Mouse (Mus musculus) testis, adult 2 months (tissue): Measurements from ENCODE around the gene Ranbp6. TPM values are rescaled to one million over a fixed set of nuclear protein-coding genes. Genes with fewer than 3 reads are reported as not detected.

Experiments
- H3K27ac ChIP-seq: fragments of 200-500 bp; 2 replicates; pipeline ENCODE4 v1.5.1; 2012; ENCODE audit warnings: low read depth, low read length; ENCODE audit not compliant: control insufficient read depth, insufficient read depth
- H3K27me3 ChIP-seq: fragments of 200-500 bp; 2 replicates; pipeline ENCODE4 v1.6.1; 2012; ENCODE audit warnings: mild to moderate bottlenecking, low read length, moderate library complexity; ENCODE audit not compliant: control insufficient read depth, insufficient read depth
- H3K36me3 ChIP-seq: fragments of 200-500 bp; 2 replicates; pipeline ENCODE4 v1.6.1; 2012; ENCODE audit warnings: mild to moderate bottlenecking, low read length; ENCODE audit not compliant: control insufficient read depth, insufficient read depth
- H3K4me1 ChIP-seq: fragments of 200-500 bp; 2 replicates; pipeline ENCODE4 v1.6.1; 2012; ENCODE audit warnings: low read length; ENCODE audit not compliant: control insufficient read depth, insufficient read depth
- H3K4me3 ChIP-seq: fragments of 200-500 bp; 2 replicates; pipeline ENCODE4 v1.5.1; 2012; ENCODE audit warnings: low read depth, mild to moderate bottlenecking, low read length, moderate library complexity, mixed read lengths; ENCODE audit not compliant: control insufficient read depth
- CTCF ChIP-seq: fragments of 200-500 bp; IDR thresholded peaks from 2 replicates; pipeline ENCODE4 v1.5.1; 2012; ENCODE audit warnings: low read depth, mild to moderate bottlenecking, inconsistent platforms, low read length, moderate library complexity; ENCODE audit not compliant: control insufficient read depth, insufficient read depth, insufficient replicate concordance
- POLR2A ChIP-seq: fragments of 200-500 bp; IDR thresholded peaks from 2 replicates; pipeline ENCODE4 v1.6.1; 2012; ENCODE audit warnings: low read depth, mild to moderate bottlenecking, inconsistent platforms, low read length, moderate library complexity; ENCODE audit not compliant: control insufficient read depth
- polyA plus RNA-seq: library from polyadenylated mRNA; depleted of rRNA; stranded (reverse); fragments of >200 nt; gene quantifications from 2 replicates; pipeline ENCODE4 v1.2.3, GENCODE M21; 2012; rRNA removed

Ranbp6 gene
- polyA plus RNA-seq, 1 experiment: 1.6 TPM

GRCm38 (mm10) chr19:29805917-29806785 is 6.6 kb downstream of the Ranbp6 start, which contains the start of gene 9930021J03Rik:
9930021J03Rik (minus strand) TSS chr19:29805989.
- H3K36me3 ChIP-seq: no peaks in the 10 kb centered on the region
- TF ChIP-seq CTCF (0 out of 2 replicates have a peak, but pooled peaks have one; percentile 4), POLR2A (peak; percentile 50; the same call in 1 of the 2 replicates)
- H3K4me3 ChIP-seq: peak within 1 kb of the TSS; percentile 94
- H3K27ac ChIP-seq: peak within 1 kb of the TSS; percentile 89
- no peaks in the 10 kb centered on the region for H3K27me3 ChIP-seq
- peaks cover 3% of the 10 kb centered on the region for H3K4me1 ChIP-seq

- Histone ChIP-seq H3K36me3 (no peaks in the 10 kb centered on the region), H3K4me1 (peaks cover 3% of the 10 kb centered on the region), H3K4me3 (peak overlapping the region; percentile 94), H3K27me3 (no peaks in the 10 kb centered on the region), H3K27ac (peak overlapping the region; percentile 86)
- TF ChIP-seq POLR2A: no peak; the same call in 1 of the 2 replicates
- no peak for TF ChIP-seq CTCF
These were observed 7.5 kb downstream of the Ranbp6 start for GRCm38 (mm10) chr19:29805101-29805916.

DNA sequence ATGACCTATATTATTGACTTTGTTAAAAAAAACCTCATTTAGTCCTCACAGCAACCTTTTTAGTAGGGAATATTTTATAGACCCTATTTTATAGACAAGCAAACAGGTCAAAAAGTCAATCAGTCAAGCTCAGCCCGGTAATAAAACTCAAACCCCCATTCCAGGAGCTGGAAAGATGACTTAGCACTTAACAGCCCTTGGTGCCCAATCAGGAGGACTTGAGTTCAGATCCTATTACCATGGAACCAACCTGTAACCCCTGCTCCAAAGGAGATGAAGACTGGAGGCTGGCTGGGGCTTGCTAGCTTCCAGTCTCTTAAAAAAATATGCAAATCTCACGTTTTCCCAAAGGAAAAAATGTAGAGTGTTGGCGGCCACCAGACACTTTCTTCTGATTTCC is 8.8 kb downstream of the Ranbp6 start:
- TF ChIP-seq CTCF (no peak), POLR2A (no peak)
- no peaks in the 10 kb centered on the region for H3K27me3 ChIP-seq
- peaks cover 3% of the 10 kb centered on the region for H3K4me1 ChIP-seq
- H3K36me3 ChIP-seq: no peaks in the 10 kb centered on the region
- H3K4me3 ChIP-seq: peak overlapping the region; percentile 45
- H3K27ac ChIP-seq: no peak overlapping the region

GRCm38 (mm10) chr19:29797371-29797770 is 15.4 kb downstream of the Ranbp6 start:
- H3K4me1 ChIP-seq: no peaks in the 10 kb centered on the region; the same call in 1 of the 2 replicates

GRCm38 (mm10) chr19:29787997-29788396 is 24.8 kb downstream of the Ranbp6 start:
- Histone ChIP-seq H3K36me3 (no peaks in the 10 kb centered on the region; the same call in none of the 2 replicates), H3K4me3 (no peak overlapping the region), H3K27ac (no peak overlapping the region), H3K4me1 (no peaks in the 10 kb centered on the region), H3K27me3 (no peaks in the 10 kb centered on the region)
- TF ChIP-seq POLR2A (no peak), CTCF (no peak)

More at GRCm38 (mm10) chr19:29797371-29797770, 15.4 kb downstream of the Ranbp6 start:
- H3K36me3 ChIP-seq: no peaks in the 10 kb centered on the region
- H3K27ac ChIP-seq: no peak overlapping the region
- no peaks in the 10 kb centered on the region for H3K27me3 ChIP-seq
- TF ChIP-seq CTCF (no peak), POLR2A (no peak)
- H3K4me3 ChIP-seq: no peak overlapping the region

- Histone ChIP-seq H3K36me3 (no peaks in the 10 kb centered on the region; the same call in none of the 2 replicates), H3K4me1 (no peaks in the 10 kb centered on the region)
- TF ChIP-seq CTCF (no peak), POLR2A (no peak)
These were observed 29.9 kb downstream of the Ranbp6 start for GRCm38 (mm10) chr19:29782914-29783313.

More at GRCm38 (mm10) chr19:29782914-29783313, 29.9 kb downstream of the Ranbp6 start:
- no peaks in the 10 kb centered on the region for H3K27me3 ChIP-seq
- H3K4me3 ChIP-seq: no peak overlapping the region
- H3K27ac ChIP-seq: no peak overlapping the region

Other genes with a start within 250 kb of the Ranbp6 start
- gene Ermp1, start 164.6 kb downstream of the Ranbp6 start, polyA plus RNA-seq: 14.7 and 18.9 TPM in 2 replicates
- not detected in 2 replicates for gene Mlana, start 115.2 kb downstream of the Ranbp6 start, polyA plus RNA-seq
- 15.2 and 19.1 TPM in 2 replicates for gene 9930021J03Rik, start 7.0 kb downstream of the Ranbp6 start, polyA plus RNA-seq
- 2.1 and 2.2 TPM in 2 replicates for gene Il33, start 112.1 kb upstream of the Ranbp6 start, polyA plus RNA-seq
- gene Trpd52l3, start 190.8 kb upstream of the Ranbp6 start, polyA plus RNA-seq: 48.5 and 55.1 TPM in 2 replicates
- gene Uhrf2, start 217.5 kb upstream of the Ranbp6 start, polyA plus RNA-seq: 13.5 and 14.0 TPM in 2 replicates